Mouse (Mus musculus): ENCODE measurements around the gene Tent4a. TPM values are rescaled to one million over a fixed set of nuclear protein-coding genes. Genes with fewer than 3 reads are reported as not detected.

Gene Tent4a
- total and polyA plus RNA-seq, 3 experiments, result 3.6 to 8.8 (median 5.7) TPM

- no peak overlapping the region for H3K4me2 ChIP-seq (ENCODE audit: insufficient read depth, low read depth, poor library complexity, severe bottlenecking)
- TF ChIP-seq ZKSCAN1 (IDR thresholded peaks at IDR 0.05; ENCODE audit: borderline replicate concordance, low read depth, low read length), result no peak
- TF ChIP-seq RCOR1 (conservative IDR thresholded peaks at IDR 0.05; ENCODE audit: low read depth, low read length), result no peak
- TF ChIP-seq GABPA (IDR thresholded peaks at IDR 0.05; ENCODE audit: insufficient replicate concordance, low read depth, low read length), result no peak
- no peak for TF ChIP-seq ETS1 (conservative IDR thresholded peaks at IDR 0.05; ENCODE audit: low read depth, low read length)
- TF ChIP-seq HCFC1 (IDR thresholded peaks at IDR 0.05; ENCODE audit: low read depth, low read length), result no peak
- H3K27ac ChIP-seq (ENCODE audit: insufficient read depth, low read depth), result no peak overlapping the region
- dilution Hi-C loops (cut with MboI; ENCODE audit: extremely low pct_ligation_motif_present, extremely low pct_unique_long_range_greater_than_20kb, low sequenced_read_pairs), result no loop called here
- DNase-seq (ENCODE audit: extremely low read depth), result no peak
- no peaks in the 10 kb centered on the region for H3K79me2 ChIP-seq (replicated peaks; ENCODE audit: control insufficient read depth, extremely low read depth, insufficient read depth, poor library complexity, severe bottlenecking)
- no peak overlapping the region for H3K4me3 ChIP-seq (replicated peaks in 1 of 3; ENCODE audit: low read depth in 2 of 3, low read length in 2 of 3, poor library complexity in 1 of 3)
- in situ Hi-C loops (cut with MboI; ENCODE audit: low pct_ligation_motif_present, low pct_unique_long_range_greater_than_20kb, low sequenced_read_pairs), result no loop called here
- H3K27me3 ChIP-seq (replicated peaks), result no peaks in the 10 kb centered on the region
- no peaks in the 10 kb centered on the region for H3K36me3 ChIP-seq (replicated peaks in 1 of 2; ENCODE audit: control insufficient read depth in 1 of 2, insufficient read depth in 1 of 2, low read length in 1 of 2)
- no peak overlapping the region for H3K9ac ChIP-seq (ENCODE audit: insufficient read depth, low read depth)
- no peaks in the 10 kb centered on the region for H3K9me3 ChIP-seq (replicated peaks; ENCODE audit: low read length)
- peaks cover 4 to 9% of the 10 kb centered on the region in 2 experiments; a peak in 3 of 4 replicates for H3K4me1 ChIP-seq (ENCODE audit: control insufficient read depth in 1 of 2, insufficient read depth in 2 of 2)
Measured at GRCm38 (mm10) chr13:69582411-69582810, 48.0 kb upstream of the Tent4a start.

DNA sequence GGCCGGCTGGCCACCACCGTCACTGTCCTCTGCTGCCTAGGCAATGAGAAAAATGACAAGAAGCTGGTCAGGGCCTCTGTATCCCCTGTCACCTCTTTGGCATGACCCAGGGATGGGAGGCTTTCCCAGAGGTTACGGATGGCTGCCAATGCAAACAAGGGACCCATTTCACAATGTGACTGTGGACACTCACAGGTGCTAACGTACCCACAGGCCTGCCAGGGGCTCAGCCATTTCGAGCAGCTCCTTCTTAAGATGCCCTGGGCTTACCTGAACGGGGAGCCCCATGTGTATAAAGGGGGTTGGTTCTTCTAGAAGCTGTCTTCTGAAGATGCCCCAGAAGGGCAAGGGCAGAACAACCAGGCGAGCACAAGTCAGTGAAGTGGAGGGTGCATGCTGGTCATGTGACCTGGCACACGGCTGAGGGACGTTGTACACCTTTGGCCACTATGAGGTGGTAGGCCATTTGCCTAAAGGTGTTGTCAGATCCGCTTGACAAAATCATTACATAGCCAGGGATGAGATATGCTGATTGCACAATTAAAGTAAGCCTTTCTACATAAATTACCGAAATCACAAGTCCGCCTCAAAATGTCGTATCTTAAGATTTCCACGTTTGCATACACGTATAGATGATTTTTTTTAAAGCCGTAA is 42.9 kb upstream of the Tent4a start:
- Histone ChIP-seq H3K4me2 (ENCODE audit: insufficient read depth, low read depth, poor library complexity, severe bottlenecking) (no peak overlapping the region), H3K79me2 (replicated peaks; ENCODE audit: control insufficient read depth, extremely low read depth, insufficient read depth, poor library complexity, severe bottlenecking) (no peaks in the 10 kb centered on the region), H3K9me3 (replicated peaks; ENCODE audit: low read length) (no peaks in the 10 kb centered on the region), H3K9ac (ENCODE audit: insufficient read depth, low read depth) (no peak overlapping the region), H3K4me1 (ENCODE audit: control insufficient read depth in 1 of 2, insufficient read depth in 2 of 2) (peaks cover 0 to 4% of the 10 kb centered on the region in 2 experiments; a peak in 1 of 4 replicates), H3K4me3 (replicated peaks in 1 of 3; ENCODE audit: low read depth in 2 of 3, low read length in 2 of 3, poor library complexity in 1 of 3) (no peak overlapping the region), H3K27me3 (replicated peaks) (no peaks in the 10 kb centered on the region), H3K27ac (ENCODE audit: insufficient read depth, low read depth) (no peak overlapping the region), H3K36me3 (replicated peaks in 1 of 2; ENCODE audit: control insufficient read depth in 1 of 2, insufficient read depth in 1 of 2, low read length in 1 of 2) (no peaks in the 10 kb centered on the region)
- in situ Hi-C loops (cut with MboI; ENCODE audit: low pct_ligation_motif_present, low pct_unique_long_range_greater_than_20kb, low sequenced_read_pairs), result no loop called here
- dilution Hi-C loops (cut with MboI; ENCODE audit: extremely low pct_ligation_motif_present, extremely low pct_unique_long_range_greater_than_20kb, low sequenced_read_pairs), result no loop called here
- no peak for DNase-seq (ENCODE audit: extremely low read depth)
- TF ChIP-seq MXI1 (IDR thresholded peaks at IDR 0.05; ENCODE audit: low read depth, low read length), result no peak

DNA sequence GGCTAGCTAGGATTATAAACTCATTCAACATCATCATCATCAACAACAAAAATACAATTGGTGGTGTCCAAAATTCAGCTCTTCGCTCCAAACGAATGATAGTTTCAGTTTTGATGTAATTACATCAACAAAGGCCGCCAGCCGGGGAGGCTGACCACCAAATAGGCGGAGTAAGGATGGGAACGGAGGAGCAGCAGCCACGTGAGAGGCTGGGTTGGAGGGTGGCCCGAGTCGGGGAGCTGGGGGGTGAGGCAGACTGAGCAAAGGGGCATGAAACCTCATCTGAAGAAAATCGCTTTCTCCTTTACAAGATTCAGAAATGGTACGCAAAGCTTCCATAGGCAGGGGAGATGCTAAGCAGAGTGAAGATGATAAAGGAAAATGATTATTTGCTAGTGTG is 42.3 kb upstream of the Tent4a start:
- H3K27ac ChIP-seq (ENCODE audit: insufficient read depth, low read depth), result no peak overlapping the region
- H3K9me3 ChIP-seq (replicated peaks; ENCODE audit: low read length), result no peaks in the 10 kb centered on the region
- no peak overlapping the region for H3K4me3 ChIP-seq (replicated peaks in 1 of 3; ENCODE audit: low read depth in 2 of 3, low read length in 2 of 3, poor library complexity in 1 of 3)
- H3K9ac ChIP-seq (ENCODE audit: insufficient read depth, low read depth), result no peak overlapping the region
- H3K4me1 ChIP-seq (ENCODE audit: control insufficient read depth in 1 of 2, insufficient read depth in 2 of 2), result peaks cover 0 to 4% of the 10 kb centered on the region in 2 experiments; a peak in 1 of 4 replicates
- no peaks in the 10 kb centered on the region for H3K36me3 ChIP-seq (replicated peaks in 1 of 2; ENCODE audit: control insufficient read depth in 1 of 2, insufficient read depth in 1 of 2, low read length in 1 of 2)
- in situ Hi-C loops (cut with MboI; ENCODE audit: low pct_ligation_motif_present, low pct_unique_long_range_greater_than_20kb, low sequenced_read_pairs) (no loop called here), dilution Hi-C loops (cut with MboI; ENCODE audit: extremely low pct_ligation_motif_present, extremely low pct_unique_long_range_greater_than_20kb, low sequenced_read_pairs) (no loop called here)
- no peaks in the 10 kb centered on the region for H3K79me2 ChIP-seq (replicated peaks; ENCODE audit: control insufficient read depth, extremely low read depth, insufficient read depth, poor library complexity, severe bottlenecking)
- TF ChIP-seq PAX5 (IDR thresholded peaks at IDR 0.05; ENCODE audit: low read length), result no peak
- TF ChIP-seq POLR2AphosphoS2 (IDR thresholded peaks at IDR 0.05; ENCODE audit: low read depth, low read length), result no peak
- no peak for TF ChIP-seq ETS1 (conservative IDR thresholded peaks at IDR 0.05; ENCODE audit: low read depth, low read length)
- H3K4me2 ChIP-seq (ENCODE audit: insufficient read depth, low read depth, poor library complexity, severe bottlenecking), result no peak overlapping the region
- H3K27me3 ChIP-seq (replicated peaks), result no peaks in the 10 kb centered on the region
- DNase-seq (ENCODE audit: extremely low read depth), result no peak

Measured in CH12.LX (cell line).